Mouse (Mus musculus) heart, embryonic 13.5 days (tissue): Measurements from ENCODE around the gene Gprc5b. TPM values are rescaled to one million over a fixed set of nuclear protein-coding genes. Genes with fewer than 3 reads are reported as not detected.

Experiments
- ATAC-seq: fragments of 200-750 bp; cut with Nextera tagmentation; 2 replicates; pipeline ENCODE4 v1.8.0; 2017; ENCODE audit warnings: moderate TSS enrichment; ENCODE audit not compliant: insufficient number of reproducible peaks, low FRiP score, low TSS enrichment; ENCODE audit errors: extremely low read depth
- H3K27ac ChIP-seq: fragments of 300-500 bp; sonication (generic); replicated peaks from 2 replicates; pipeline ENCODE4 v1.5.1; 2015; ENCODE audit warnings: moderate library complexity, mild to moderate bottlenecking, inconsistent platforms
- H3K27me3 ChIP-seq: fragments of 300-500 bp; sonication (generic); replicated peaks from 2 replicates; pipeline ENCODE4 v1.6.1; 2015; ENCODE audit warnings: mild to moderate bottlenecking, inconsistent platforms
- H3K36me3 ChIP-seq: fragments of 300-500 bp; sonication (generic); 2 replicates; pipeline ENCODE4 v1.6.1; 2015; ENCODE audit warnings: mild to moderate bottlenecking, inconsistent platforms
- H3K4me1 ChIP-seq: fragments of 300-500 bp; sonication (generic); 2 replicates; pipeline ENCODE4 v1.6.1; 2015; ENCODE audit warnings: inconsistent platforms
- H3K4me2 ChIP-seq: fragments of 300-500 bp; sonication (generic); 2 replicates; pipeline ENCODE4 v1.6.1; 2015; ENCODE audit warnings: inconsistent platforms, mild to moderate bottlenecking, moderate library complexity
- H3K4me3 ChIP-seq: fragments of 300-500 bp; sonication (generic); 2 replicates; pipeline ENCODE4 v1.5.1; 2015; ENCODE audit warnings: moderate library complexity, mild to moderate bottlenecking, inconsistent platforms
- H3K9ac ChIP-seq: fragments of 300-500 bp; sonication (generic); 2 replicates; pipeline ENCODE4 v1.6.1; 2015; ENCODE audit warnings: inconsistent platforms, mild to moderate bottlenecking, moderate library complexity
- H3K9me3 ChIP-seq: fragments of 300-500 bp; sonication (generic); 2 replicates; pipeline ENCODE4 v1.6.1; 2016; ENCODE audit warnings: inconsistent platforms
- WGBS: fragments of 180-500 bp; shearing (Covaris S2); methylation state at CpG from one replicate; pipeline ENCODE4 v1.1.7; 2015; ENCODE audit warnings: mixed read lengths; 5-methylcytosine and 5-hydroxymethylcytosine counted together
- polyA plus RNA-seq: library from polyadenylated mRNA; unstranded; fragments of >200 nt; fragmentation: Nextera tagmentation; extraction: Ambion mirVana; gene quantifications from 2 replicates; pipeline ENCODE4 v1.2.1, GENCODE M21; 2015

Gprc5b gene
- polyA plus RNA-seq, 1 experiment from 2014 or later = 4.2 TPM

DNA sequence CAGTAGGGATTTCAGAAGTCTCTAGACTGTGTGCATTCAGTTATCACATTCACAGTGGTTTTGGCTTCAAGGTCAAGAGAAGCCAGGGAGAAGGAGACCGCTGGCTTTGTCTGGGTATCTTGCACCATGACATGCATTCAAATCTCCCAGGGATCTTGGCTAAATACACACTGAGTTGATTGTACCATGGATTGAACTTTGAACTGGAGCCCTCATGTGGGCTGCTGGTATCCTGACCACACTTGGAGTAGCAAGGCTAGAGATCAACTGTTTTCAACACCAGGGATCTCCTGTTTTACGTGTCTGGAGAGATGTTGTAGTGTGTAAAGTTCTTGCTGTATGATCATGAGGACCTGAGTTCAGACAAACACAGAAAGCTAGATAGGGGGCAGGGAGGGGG lies 4.8 kb upstream of the Gprc5b start:
- Histone ChIP-seq H3K27ac (no peak overlapping the region), H3K36me3 (no peaks in the 10 kb centered on the region), H3K4me3 (no peak overlapping the region), H3K27me3 (peaks cover 12% of the 10 kb centered on the region), H3K9me3 (no peaks in the 10 kb centered on the region), H3K9ac (no peak overlapping the region), H3K4me1 (peaks cover 10% of the 10 kb centered on the region), H3K4me2 (no peak overlapping the region)
- ATAC-seq = no peak
- WGBS = 59% methylated on average over 2 of the region's 2 CpGs

DNA sequence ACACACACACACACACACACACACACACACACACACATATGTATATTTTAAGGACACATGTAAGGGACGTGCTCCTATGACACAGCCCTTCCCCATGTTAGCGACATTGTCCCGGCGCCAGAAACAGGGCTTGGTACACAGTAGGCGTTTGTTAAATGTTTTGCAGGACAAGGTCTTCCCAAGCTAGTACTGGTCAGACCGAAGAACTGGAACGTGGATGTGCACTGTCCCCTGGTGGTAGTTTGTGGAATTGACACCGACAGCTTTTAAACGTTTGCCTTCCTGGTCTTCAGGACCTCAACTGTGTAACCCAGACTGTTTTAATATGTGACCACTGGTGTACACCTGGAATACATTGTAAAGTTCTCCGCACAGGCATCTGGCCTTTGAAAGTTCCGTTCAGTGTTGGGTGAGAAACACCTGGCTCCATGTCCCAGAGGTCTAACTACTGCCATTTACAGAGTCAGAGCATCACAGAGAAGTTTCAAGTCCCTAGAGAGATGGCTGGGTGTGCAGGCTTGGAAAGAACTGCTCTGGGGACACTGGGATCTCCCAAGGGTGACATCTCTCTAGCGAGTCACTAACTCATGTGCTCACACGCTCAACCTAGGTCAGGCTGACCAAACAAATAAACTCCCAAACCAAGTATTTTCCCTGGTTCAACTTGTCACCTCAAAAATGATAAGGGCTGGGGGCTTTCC lies 1.3 kb upstream of the Gprc5b start:
- H3K4me2 ChIP-seq = peak overlapping the region; percentile 95
- H3K36me3 ChIP-seq = no peaks in the 10 kb centered on the region
- no peak for ATAC-seq
- 0 out of 2 replicates have a peak overlapping the region, but pooled peaks have one; percentile 24 for H3K9ac ChIP-seq
- peaks cover 21% of the 10 kb centered on the region for H3K27me3 ChIP-seq
- peak overlapping the region; percentile 73 for H3K4me3 ChIP-seq
- WGBS = 5% methylated on average over 13 of the region's 13 CpGs
- no peaks in the 10 kb centered on the region for H3K9me3 ChIP-seq
- peaks cover 39% of the 10 kb centered on the region for H3K4me1 ChIP-seq
- H3K27ac ChIP-seq = no peak overlapping the region

DNA sequence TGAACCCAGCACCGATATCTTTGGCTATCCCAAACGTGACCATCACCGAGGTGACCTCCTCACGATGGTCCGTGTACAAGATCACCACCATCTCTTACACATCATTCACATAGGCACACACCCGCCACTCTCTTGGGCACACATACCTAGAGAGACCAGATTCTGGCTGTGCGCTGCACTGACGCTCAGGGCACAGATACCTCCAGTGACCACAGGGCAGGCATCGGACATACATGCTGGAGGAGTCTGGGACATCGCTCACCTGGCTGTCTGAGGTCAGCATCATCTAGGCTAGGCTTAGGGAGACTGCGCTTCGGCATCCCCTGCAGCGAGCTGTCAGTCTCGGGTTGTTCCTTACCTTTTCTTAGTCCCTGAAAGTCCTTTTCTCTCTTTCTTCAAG lies 660 bp upstream of the Gprc5b start:
- Histone ChIP-seq H3K27me3 (peaks cover 21% of the 10 kb centered on the region), H3K27ac (no peak overlapping the region), H3K4me2 (peak overlapping the region; percentile 95), H3K9ac (peak overlapping the region; percentile 50; the same call in 1 of the 2 replicates), H3K36me3 (no peaks in the 10 kb centered on the region), H3K9me3 (no peaks in the 10 kb centered on the region), H3K4me3 (peak overlapping the region; percentile 73), H3K4me1 (peaks cover 39% of the 10 kb centered on the region)
- ATAC-seq = no peak
- 13% methylated on average over 14 of the region's 14 CpGs for WGBS

DNA sequence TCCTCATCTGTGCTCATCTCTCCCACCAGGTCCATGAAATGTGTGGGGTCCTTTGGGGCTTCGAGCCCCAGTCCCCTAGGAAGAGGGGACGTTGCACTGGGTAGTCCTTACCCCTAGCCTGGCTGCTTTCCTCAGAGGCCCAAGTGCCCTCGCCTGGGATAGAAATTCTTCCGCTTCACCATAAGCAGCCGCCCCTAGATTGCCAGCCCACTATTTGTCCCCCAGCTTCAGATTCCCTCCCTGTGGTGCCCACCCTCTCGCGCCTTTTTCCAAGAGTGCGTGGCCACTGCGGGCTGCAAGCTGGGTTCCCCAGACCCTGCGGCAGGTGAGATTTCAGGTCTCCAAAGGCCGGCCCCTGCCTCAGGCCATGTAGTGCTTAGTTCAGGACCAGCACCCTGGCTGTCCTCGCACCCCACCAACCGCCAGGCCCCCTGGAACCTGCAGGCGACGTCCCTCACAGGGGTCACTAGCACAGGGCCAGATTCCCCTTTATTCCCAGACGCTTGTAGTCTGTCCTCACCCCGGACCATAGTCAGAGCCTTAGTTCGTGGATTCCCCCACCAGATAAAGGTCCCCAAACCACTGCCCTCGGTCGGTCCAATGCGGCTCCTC lies 674 bp downstream of the Gprc5b start:
- Histone ChIP-seq H3K9me3 (no peaks in the 10 kb centered on the region), H3K27ac (0 out of 2 replicates have a peak overlapping the region, but pooled peaks have one; percentile 20), H3K9ac (peak overlapping the region; percentile 88), H3K4me2 (peak overlapping the region; percentile 95), H3K4me1 (peaks cover 43% of the 10 kb centered on the region), H3K36me3 (no peaks in the 10 kb centered on the region), H3K27me3 (peaks cover 21% of the 10 kb centered on the region), H3K4me3 (peak overlapping the region; percentile 73)
- 1% methylated on average over 21 of the region's 21 CpGs for WGBS
- ATAC-seq = no peak

DNA sequence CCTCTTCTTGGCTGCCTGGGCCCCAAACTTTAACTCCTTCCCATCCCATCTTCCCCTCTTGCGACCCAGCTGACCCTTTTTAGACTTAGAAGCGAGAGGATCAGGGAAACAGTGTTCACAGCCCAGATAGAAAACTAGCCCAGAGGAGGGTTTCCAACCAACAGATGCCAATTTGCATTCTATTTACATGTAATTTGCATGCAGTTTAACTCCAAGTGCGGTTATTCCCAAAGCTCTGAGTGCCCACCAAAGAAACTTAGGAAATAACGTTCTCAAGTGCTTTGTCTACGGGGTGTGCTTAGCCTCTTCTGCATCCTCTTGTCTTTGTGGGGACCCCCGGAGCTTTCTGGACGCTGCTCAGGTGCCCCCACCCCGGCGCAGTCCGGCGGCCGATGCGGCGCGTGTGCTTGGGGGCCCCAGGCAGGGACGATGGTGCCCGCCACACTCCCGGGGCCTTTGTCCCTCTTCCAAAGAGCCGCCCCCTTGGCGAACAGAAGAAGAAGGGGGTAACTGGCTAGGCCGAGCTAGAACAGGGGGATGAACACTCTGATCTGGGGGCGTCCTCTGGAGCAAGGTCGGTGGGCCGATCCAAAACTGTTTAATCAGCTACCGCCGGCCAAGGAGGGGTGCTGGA lies 1.3 kb downstream of the Gprc5b start:
- peak overlapping the region; percentile 88 for H3K9ac ChIP-seq
- no peaks in the 10 kb centered on the region for H3K9me3 ChIP-seq
- no peaks in the 10 kb centered on the region for H3K36me3 ChIP-seq
- no peak overlapping the region for H3K27ac ChIP-seq
- peaks cover 21% of the 10 kb centered on the region for H3K27me3 ChIP-seq
- 1% methylated on average over 26 of the region's 26 CpGs for WGBS
- H3K4me1 ChIP-seq = peaks cover 48% of the 10 kb centered on the region
- H3K4me3 ChIP-seq = peak overlapping the region; percentile 73
- H3K4me2 ChIP-seq = peak overlapping the region; percentile 95
- ATAC-seq = no peak

DNA sequence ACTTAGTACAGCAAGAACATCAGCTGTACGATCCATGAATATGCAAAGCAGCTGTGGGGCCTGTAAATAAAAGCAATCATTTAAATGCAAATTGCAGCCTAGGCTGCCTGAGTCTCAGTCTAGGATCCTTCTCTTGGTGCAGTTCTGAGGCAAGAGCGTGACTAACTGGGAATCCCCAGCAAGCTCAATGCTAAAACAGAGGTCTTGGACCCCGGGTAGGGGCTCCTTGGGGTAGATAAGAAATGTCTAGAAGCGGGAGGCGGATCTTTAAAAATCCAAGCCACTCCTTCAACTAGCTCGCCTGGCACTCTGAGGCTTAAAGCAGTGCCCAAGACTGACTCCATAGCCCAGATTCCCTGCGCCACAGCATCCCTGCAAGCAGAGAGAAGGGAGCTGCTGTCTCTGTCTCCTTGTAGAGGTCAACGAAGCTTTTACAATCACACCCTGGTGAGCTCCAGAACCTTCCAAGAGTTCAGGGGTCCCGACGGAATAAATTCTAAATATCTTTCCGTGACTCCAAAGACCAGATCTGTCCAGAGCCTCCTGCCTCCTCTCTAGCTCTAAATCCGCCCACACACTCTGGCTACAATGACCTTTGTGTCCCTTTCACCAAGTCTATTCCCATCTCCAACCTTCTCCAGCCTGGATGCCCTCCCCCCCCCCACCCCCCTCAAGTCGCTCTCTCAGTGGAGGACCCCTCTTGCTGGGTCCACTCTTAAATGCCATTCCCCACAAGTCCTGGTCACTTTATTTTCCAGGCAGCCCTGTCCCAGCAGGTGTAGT lies 2.2 kb downstream of the Gprc5b start:
- Histone ChIP-seq H3K4me2 (peak overlapping the region; percentile 95), H3K36me3 (no peaks in the 10 kb centered on the region), H3K4me3 (peak overlapping the region; percentile 73), H3K9me3 (no peaks in the 10 kb centered on the region), H3K27ac (no peak overlapping the region), H3K9ac (peak overlapping the region; percentile 33), H3K4me1 (peaks cover 48% of the 10 kb centered on the region), H3K27me3 (peaks cover 19% of the 10 kb centered on the region)
- ATAC-seq = no peak
- WGBS = 47% methylated on average over 13 of the region's 13 CpGs

DNA sequence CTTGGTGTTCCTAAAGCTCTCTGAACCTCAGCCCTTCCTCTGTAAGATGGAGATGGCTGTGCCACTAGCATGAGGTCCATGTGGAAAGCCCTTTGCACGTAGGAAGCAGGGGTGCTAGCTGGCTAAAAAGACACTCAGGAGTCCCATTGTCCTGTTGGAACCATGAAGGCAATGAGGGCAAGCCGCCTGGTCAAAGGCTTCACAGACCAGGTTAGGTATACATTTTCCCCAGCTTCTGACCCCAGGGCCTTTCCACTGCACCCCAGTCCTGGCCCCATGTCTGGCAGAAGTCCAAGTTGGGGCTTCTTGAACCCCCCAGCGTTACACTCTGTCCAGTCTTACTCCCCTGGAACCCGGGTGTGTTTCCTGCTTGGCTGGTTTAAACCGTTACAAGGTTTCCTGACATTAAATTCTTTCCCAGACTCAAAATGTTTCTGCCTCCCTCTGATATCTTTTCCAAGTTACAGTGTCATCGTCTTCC lies 2.9 kb downstream of the Gprc5b start:
- H3K4me2 ChIP-seq = peak overlapping the region; percentile 95; the same call in 1 of the 2 replicates

DNA sequence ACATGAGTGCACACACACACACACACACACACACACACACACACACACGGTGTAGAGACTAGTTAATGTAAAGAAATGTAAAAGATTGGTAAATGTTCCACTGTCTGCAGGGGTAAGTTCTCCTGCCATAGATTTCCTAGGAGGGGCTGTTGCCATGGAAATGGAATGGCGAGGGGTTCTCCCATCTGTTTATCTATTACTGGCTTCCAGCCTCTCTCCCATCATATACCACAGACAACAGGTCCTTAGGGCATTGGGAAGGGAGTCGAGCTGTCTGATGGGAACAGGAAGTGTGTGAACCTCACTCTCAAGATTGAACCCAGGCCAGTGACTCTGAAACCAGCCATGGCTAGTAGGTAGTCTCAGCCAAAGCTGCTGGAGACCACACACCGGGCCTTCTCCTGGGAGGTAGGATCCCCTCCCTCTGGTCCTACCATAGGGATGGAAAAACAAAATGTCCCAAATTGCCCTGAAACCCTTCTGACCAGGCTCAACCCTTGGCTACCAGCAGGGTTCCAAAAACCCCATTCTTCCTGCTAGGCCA lies 3.6 kb downstream of the Gprc5b start:
- Histone ChIP-seq H3K4me1 (peaks cover 48% of the 10 kb centered on the region), H3K9ac (no peak overlapping the region), H3K4me2 (no peak overlapping the region), H3K4me3 (no peak overlapping the region), H3K27ac (no peak overlapping the region), H3K9me3 (no peaks in the 10 kb centered on the region), H3K27me3 (peaks cover 19% of the 10 kb centered on the region), H3K36me3 (no peaks in the 10 kb centered on the region)
- 59% methylated on average over 4 of the region's 4 CpGs for WGBS
- ATAC-seq = no peak

More for the DNA sequence above, 2.9 kb downstream of the Gprc5b start:
- no peak overlapping the region for H3K4me3 ChIP-seq
- H3K4me1 ChIP-seq = peaks cover 48% of the 10 kb centered on the region
- peaks cover 19% of the 10 kb centered on the region for H3K27me3 ChIP-seq
- H3K9me3 ChIP-seq = no peaks in the 10 kb centered on the region
- no peaks in the 10 kb centered on the region for H3K36me3 ChIP-seq
- WGBS = 55% methylated on average over 6 of the region's 6 CpGs
- H3K27ac ChIP-seq = no peak overlapping the region
- H3K9ac ChIP-seq = no peak overlapping the region
- ATAC-seq = no peak

DNA sequence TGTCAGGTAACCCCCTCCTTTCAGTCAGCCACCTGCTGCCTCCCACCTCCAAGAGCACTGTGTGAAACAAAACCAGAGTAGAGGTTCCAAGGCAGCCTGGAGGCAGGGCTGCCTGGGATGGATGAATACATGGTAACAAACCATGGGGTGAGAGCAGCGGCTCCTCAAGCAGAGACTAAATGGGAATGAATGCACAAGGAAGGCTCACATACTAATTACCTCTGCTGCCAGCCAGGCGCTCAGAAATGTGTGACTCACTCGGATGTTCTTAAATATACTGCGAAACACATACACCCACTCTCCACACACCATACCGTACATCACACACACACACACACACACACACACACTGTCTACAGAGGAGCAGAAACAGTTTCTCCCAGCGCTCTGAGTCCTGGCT lies 4.7 kb downstream of the Gprc5b start:
- Histone ChIP-seq H3K9ac (no peak overlapping the region), H3K27ac (no peak overlapping the region), H3K36me3 (no peaks in the 10 kb centered on the region), H3K4me3 (no peak overlapping the region), H3K4me1 (peaks cover 40% of the 10 kb centered on the region), H3K27me3 (peaks cover 13% of the 10 kb centered on the region), H3K9me3 (no peaks in the 10 kb centered on the region), H3K4me2 (no peak overlapping the region)
- ATAC-seq = no peak
- WGBS = 86% methylated on average over 6 of the region's 6 CpGs

DNA sequence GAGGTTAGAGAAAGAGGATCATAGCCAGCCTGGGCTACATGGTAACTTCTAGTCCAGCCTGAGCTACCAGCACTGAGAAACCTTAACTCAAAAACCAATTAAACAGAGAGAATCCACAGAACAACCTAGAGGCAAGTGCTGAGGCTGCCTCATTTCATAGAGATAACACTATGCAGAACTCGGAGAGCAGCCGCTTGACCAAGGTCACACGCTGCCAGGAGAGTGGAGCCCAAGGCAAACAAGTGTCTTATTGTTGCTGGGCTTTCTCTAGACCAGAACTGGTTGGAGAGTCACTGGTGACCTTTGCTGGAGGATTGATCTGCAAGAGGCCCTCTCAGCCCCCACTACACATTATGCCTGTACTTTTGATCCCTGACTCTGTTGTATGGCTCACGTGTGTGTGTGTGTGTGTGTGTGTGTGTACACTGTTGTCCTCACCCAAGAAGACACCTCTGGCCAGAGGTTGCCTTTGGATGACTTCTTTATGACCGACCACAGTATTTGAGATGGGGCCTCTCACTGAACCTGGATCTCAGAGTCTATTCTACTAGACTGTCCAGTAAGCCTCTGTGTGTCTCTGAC lies 5.6 kb downstream of the Gprc5b start:
- H3K4me3 ChIP-seq = no peak overlapping the region
- H3K9ac ChIP-seq = no peak overlapping the region
- H3K4me1 ChIP-seq = peaks cover 35% of the 10 kb centered on the region
- no peak overlapping the region for H3K27ac ChIP-seq
- ATAC-seq = no peak
- H3K4me2 ChIP-seq = no peak overlapping the region
- WGBS = 47% methylated on average over 5 of the region's 5 CpGs
- H3K36me3 ChIP-seq = peaks cover under 1% of the 10 kb centered on the region; the same call in 1 of the 2 replicates
- H3K27me3 ChIP-seq = peaks cover 11% of the 10 kb centered on the region; the same call in 1 of the 2 replicates
- H3K9me3 ChIP-seq = no peaks in the 10 kb centered on the region
